Comparison of ENCODE assay signal across 12 mouse cellular contexts in genomic region chr1:76001124-76001523, GRCm38 (mm10).
DNase-seq lines count a peak whose midpoint lies in the region; ATAC-seq lines count a peak whose summit lies in the region.
"Had no signal": no experiment of that assay in that cellular context is flagged by ENCODE, and none has a peak within 500 bp of the region (broad histone marks: within the 10 kb centered on the region; RNA-seq: fewer than 3 reads in every experiment).

No protein-coding gene starts in this region.

- ATAC-seq in midbrain, embryonic 16.5 days: peak; percentile 39; the same call in 1 of the 2 replicates
- ATAC-seq: forebrain, embryonic 13.5 days; Patski had no signal

- no peaks in the 10 kb centered on the region for H3K36me3 ChIP-seq in midbrain, embryonic 16.5 days (ENCODE audit: control insufficient read depth, insufficient read depth, low read length)

- H3K27me3 ChIP-seq in midbrain, embryonic 16.5 days (ENCODE audit: control insufficient read depth, insufficient read depth, low read depth, low read length): no peaks in the 10 kb centered on the region
- H3K27me3 ChIP-seq: forebrain, embryonic 13.5 days; Patski had no signal

- 51% methylated on average over 9 of the region's 9 CpGs for WGBS in midbrain, embryonic 16.5 days

- peaks cover 7% of the 10 kb centered on the region for H3K4me1 ChIP-seq in midbrain, embryonic 16.5 days (ENCODE audit: control insufficient read depth, insufficient read depth, low read length)
- H3K4me1 ChIP-seq: forebrain, embryonic 13.5 days had no signal

- 0 out of 2 replicates have a peak overlapping the region, but pooled peaks have one; percentile 14 for H3K9ac ChIP-seq in midbrain, embryonic 16.5 days (ENCODE audit: low read depth, low read length)
- H3K9ac ChIP-seq: forebrain, embryonic 13.5 days had no signal

- peak overlapping the region; percentile 29; the same call in 1 of the 2 replicates for H3K4me2 ChIP-seq in midbrain, embryonic 16.5 days (ENCODE audit: low read length)
- H3K4me2 ChIP-seq: forebrain, embryonic 13.5 days had no signal

- peak overlapping the region; percentile 73 for H3K27ac ChIP-seq in midbrain, embryonic 16.5 days (ENCODE audit: low read length)
- H3K27ac ChIP-seq: forebrain, embryonic 13.5 days; kidney, postnatal 0 days had no signal

- no peaks in the 10 kb centered on the region for H3K9me3 ChIP-seq in midbrain, embryonic 16.5 days (replicated peaks; ENCODE audit: control insufficient read depth, low read length, poor library complexity, severe bottlenecking)
- H3K9me3 ChIP-seq: forebrain, embryonic 13.5 days had no signal

- no peak overlapping the region for H3K4me3 ChIP-seq in midbrain, embryonic 16.5 days (ENCODE audit: low read depth, low read length)
- H3K4me3 ChIP-seq: forebrain, embryonic 13.5 days had no signal

- DNase-seq in frontal cortex, postnatal 36 days (ENCODE audit: low spot score in 2 of 2): peak; percentile 21 to 41
- no peak for DNase-seq in frontal cortex, postnatal 10 days (ENCODE audit: low spot score in 2 of 2)
- peak; percentile 61 for DNase-seq in adrenal gland, postnatal 25 days
- peak; percentile 58 to 62 for DNase-seq in cerebellum, postnatal 36 days
- DNase-seq in lung, postnatal 14 days: no peak
- DNase-seq in thymus, adult 18-20 months: no peak
- no peak for DNase-seq in urinary bladder, postnatal 14 days (ENCODE audit: low spot score)
- DNase-seq: liver had no signal

Comparison
In these comparisons a context has a peak if more than half of its experiments do, and no peak if none do; other contexts are left out.
1. DNase-seq: peak in frontal cortex, postnatal 36 days (2 of 2), adrenal gland, postnatal 25 days (single experiment) and cerebellum, postnatal 36 days (2 of 2); none in frontal cortex, postnatal 10 days (0 of 2), lung, postnatal 14 days (single experiment), thymus, adult 18-20 months (0 of 2) and urinary bladder, postnatal 14 days (single experiment).